Mouse (Mus musculus) frontal cortex, postnatal 10 days (tissue): ENCODE data around the gene Gnao1.

Experiments
- DNase-seq, 2 experiments: peaks; one replicate each; pipeline ENCODE4 v3.0.0; 2022; ENCODE audit warnings: low spot score in 2 of 2, mixed read lengths in 1 of 2

Gnao1 gene

DNA sequence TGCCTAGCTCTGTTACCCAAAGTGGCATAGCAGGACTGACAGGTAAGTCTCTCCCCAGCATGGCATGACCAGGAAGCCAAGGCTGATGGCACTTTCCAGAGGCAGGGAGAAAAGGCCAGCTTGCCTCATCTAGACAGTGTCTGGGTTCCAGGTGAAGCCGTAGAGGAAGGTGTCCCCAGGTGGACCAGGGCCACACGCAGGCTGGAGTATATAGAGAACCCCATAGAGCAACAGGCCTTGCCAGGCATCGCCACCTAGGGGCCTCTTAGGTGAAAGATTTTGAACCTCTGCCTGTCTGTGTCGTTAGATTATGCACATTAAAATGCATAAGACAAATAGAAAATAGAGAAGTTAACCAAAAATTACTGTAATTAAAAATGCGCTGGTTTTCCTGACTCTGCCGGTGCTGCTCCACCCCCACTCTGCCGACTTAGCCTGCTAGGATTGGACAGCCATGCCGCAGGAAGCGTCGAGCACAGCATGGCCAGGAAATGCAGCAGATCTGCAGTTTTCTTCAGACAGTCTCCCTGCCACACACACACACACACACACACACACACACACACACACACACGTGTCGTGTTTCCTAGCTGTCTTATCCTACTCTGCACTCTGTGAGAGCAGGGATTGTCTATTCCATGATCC lies 34.2 kb downstream of the Gnao1 start:
- no peak for DNase-seq

- no peak for DNase-seq
Observed at GRCm38 (mm10) chr8:93845186-93845585, 35.4 kb downstream of the Gnao1 start.

DNA sequence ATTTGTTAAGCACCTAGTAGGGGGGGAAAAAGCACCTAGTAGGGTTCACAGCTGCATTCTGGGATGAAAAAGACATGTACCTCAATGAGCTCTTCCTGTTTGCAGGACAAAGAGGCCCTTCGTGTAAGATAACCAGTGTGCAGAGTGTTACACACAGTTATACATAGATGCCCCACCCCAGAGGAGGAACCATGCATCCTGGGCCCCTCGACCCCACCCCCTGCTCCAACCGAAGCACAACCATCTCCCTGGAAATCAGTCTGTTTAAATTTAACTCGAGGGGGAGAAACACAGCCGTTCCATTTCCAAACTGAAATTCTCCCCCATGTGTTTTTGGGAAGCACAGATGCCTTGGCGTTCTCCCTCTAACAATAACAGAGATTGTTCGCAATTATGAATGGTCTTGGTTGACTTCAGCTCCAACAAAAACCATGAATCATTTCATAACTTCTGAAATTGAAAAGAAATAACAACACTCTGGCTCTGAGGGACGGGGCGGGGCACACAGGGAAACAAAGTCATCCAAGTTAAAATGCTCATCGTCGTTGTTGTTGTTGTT lies 42.4 kb downstream of the Gnao1 start:
- no peak for DNase-seq

DNA sequence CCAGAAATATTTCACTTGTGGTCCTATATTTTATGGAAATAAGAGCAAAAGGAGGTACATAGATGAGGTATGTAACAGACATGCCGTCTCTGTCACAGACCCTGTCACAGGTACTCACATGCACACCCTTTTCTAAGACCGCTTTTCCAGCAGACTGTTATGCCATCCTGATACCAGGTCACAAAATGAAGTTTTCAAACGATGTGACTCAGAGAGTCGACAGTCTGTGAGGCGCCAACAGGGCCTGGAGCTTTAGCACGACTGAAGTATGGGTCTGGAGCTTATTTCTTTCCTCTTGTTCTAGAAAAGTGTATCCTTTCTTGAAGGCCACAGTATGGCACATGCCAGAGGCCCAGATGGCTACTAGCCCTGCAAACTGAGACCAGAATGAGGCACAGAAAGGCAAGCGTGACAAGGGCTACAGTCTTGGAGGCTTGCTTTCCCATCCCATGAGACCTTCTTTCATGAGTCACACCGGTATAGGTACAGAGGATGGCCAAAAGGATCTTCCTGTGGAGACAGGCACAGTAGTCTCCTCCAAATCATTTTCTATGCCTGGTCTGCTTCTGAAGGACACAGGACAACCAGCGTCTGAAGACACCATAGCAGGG lies 43.2 kb downstream of the Gnao1 start:
- no peak for DNase-seq

- DNase-seq: no peak
Observed at GRCm38 (mm10) chr8:93854676-93855075, 44.9 kb downstream of the Gnao1 start.

DNA sequence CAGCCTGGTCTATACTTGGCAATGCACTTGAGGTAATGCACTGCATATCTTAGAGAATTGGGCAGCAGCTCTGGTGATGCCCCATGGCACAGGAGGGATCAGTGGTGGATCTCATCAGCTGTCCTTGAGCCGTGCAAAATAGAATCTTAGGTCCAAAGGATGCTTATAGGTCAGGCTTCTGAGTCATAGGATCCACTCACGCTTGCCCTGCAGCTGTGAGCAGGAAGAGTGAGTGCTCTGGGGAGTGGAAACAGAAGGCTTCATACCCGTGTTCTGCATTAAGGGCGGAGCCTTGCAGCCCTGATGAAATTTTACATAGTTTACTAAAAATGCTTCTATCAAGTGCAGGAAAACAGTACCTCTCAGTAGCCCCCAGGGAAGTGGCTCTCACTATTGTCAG lies 45.5 kb downstream of the Gnao1 start:
- no peak for DNase-seq

DNA sequence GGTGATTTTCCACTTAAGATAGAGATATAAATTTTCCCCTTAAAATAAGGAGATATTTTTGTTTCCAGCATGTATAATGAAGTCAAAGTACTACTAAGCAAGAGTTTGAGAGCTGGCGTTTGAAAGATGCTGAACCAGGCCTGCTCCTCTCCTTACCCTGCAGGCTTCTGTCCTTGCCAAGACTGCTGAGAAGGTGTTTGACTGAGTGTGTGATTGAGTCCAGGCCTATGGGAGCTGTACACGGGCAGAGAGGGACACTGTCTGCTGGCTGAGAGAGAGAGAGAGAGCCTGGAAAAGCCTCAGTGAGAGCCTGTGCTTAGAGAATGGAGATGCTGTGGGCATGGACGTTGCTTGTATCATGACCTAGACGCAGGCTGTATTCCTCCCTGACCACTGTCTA lies 47.4 kb downstream of the Gnao1 start:
- DNase-seq: no peak

- no peak for DNase-seq
Observed at GRCm38 (mm10) chr8:93858286-93858685, 48.5 kb downstream of the Gnao1 start.

DNA sequence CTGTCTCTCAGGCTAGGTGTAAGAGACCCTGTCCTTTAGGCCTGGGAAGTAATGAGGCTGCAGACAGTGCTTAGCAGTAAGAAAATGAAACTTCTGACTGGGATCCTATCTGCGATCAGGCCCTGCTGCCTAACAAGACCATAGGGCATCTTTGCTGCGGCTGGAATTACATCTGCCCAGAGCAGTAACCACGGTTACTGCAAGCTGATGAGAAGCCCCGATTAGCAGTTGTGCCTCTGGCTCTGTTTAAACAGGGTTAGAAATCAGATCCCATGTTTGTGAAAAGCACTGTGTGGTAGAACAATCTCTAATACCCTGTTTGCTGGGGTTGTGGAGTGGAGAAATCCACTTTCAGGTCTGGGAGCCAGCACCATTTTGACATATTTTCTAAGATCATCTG lies 50.3 kb downstream of the Gnao1 start:
- no peak for DNase-seq

GRCm38 (mm10) chr8:93864064-93864463 lies 54.3 kb downstream of the Gnao1 start:
- no peak for DNase-seq

DNA sequence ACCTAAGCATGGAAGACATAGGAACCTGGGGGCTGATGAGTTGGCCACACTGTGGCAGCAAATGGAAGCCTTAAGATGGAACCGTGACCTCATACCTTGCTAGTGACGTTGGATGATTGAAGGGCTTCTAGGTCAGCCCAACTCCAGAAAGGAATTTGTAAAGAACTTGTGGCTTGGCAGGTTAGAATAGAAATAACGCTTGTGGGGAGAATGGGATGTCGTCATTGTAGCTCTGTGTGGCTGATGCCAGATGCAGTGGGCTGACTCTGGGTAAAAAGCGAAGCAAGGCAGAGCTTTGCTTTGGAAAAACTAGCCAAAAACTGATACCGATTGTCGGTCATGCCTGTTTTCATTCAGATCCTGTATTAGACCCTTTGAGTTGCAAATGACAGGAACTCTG lies 56.5 kb downstream of the Gnao1 start:
- no peak for DNase-seq

- DNase-seq: no peak
Observed at GRCm38 (mm10) chr8:93868486-93869221, 58.9 kb downstream of the Gnao1 start.

DNA sequence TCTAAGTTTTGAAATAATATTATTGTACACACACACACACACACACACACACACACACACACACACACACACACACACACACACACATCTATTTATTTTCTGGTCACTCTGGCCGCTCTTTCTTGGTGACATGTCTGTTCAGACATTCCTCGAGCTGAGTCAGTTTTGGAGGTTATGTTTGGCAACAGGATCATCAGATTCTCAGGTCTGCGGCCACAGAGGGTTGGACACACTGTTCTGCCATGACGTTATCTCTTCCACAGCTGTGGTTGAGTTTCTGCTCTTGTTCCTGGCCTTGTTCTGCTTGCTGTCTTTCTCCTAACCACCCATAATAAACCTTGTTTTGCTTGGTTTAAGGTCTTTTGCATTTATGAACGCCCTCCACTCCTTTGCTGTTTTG lies 61.5 kb downstream of the Gnao1 start:
- no peak for DNase-seq

GRCm38 (mm10) chr8:93878396-93878795 lies 68.6 kb downstream of the Gnao1 start:
- DNase-seq: no peak

DNA sequence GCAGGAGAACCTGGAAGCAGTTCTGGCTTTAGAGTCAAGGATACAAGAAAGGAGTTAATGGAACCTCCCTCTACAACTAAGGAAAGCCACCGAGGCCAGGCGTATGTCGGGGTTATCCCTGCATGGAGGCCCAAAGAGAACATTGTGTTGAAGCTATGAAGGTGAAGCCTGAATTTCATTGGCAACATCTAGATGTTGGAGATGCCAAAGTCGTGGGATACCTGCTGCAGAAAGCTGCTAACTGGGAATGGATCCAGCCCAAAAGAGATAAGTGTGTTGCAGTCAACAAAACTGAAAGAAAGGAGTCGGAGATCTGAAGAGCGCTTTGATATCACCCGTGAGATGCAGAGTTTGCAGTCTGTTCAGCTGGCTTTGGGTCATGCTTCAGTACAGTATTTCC lies 70.2 kb downstream of the Gnao1 start:
- no peak for DNase-seq

- no peak for DNase-seq
Observed at GRCm38 (mm10) chr8:93881381-93881780, 71.6 kb downstream of the Gnao1 start.

GRCm38 (mm10) chr8:93883241-93883640 lies 73.5 kb downstream of the Gnao1 start:
- no peak for DNase-seq

GRCm38 (mm10) chr8:93883771-93884170 lies 74.0 kb downstream of the Gnao1 start:
- DNase-seq: no peak

DNA sequence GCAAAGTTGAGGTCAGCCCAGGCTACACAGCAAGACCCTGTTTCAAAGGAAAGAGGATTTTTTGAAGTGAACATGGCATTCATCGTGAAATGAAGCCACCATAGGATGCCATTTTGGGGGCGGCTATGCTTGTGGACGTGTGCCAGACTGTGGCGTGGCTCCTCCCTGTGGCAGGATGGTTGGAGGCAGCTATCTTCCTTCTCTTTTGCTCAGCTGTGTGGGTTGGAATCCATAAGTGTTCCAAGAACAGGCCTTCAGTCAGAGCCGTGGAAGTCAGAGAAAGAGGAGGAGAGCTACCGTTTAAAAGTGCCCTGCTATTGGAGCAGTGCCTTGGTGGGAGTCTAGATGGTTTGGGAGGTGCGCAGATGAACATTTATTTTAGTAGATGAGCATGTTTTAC lies 74.5 kb downstream of the Gnao1 start:
- peak in 1 of 2 experiments; percentile 58 for DNase-seq

GRCm38 (mm10) chr8:93886181-93886580 lies 76.4 kb downstream of the Gnao1 start:
- DNase-seq: no peak

GRCm38 (mm10) chr8:93888150-93888676 lies 78.4 kb downstream of the Gnao1 start:
- no peak for DNase-seq

GRCm38 (mm10) chr8:93888702-93889480 lies 79.1 kb downstream of the Gnao1 start:
- no peak for DNase-seq
